8 mouse cellular contexts compared by ENCODE assay signal in the genomic region with DNA sequence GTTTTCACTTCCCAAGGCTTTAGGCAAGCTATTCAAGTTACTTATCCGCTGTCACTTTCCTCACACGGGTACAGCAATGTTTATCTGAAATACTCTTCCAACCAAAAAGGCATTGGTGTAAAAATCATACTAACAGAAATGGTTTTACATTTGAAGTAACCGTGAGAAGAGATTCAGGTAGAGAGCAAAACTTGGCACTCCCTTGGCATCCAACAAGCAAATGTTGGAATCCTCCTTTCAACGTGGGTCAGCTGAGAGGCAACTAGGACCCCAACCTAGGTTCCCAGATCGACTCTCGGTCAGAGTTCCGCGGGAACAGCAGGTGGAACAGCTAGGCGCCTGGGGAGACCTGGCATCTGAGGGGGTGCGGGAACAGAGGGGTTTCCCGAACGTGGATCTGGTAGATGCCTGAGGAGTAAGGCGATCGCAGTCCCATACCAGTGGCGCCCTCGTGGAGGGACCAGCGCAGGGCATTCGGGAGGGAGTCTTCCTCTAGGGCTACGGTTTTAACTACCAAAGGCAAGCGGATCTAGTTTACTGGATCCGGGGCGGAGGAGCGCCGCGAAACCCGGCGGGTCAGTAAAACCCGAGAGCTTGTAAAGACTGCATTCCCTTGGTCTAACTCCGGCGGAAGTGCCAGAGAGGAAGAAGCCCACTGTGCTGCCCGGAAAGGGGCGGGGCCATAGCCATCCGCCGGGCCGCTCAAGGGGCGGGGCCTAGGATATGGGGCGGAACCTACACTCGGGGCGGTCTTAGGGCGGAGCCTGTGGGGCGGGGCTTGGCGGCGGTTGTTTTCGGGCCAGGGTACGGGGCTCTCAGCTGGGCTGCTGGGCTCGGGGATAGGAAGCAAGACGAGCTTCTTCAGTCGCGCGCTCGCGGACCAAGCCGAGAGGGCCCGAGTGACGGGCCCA. TPM values are rescaled to one million over a fixed set of nuclear protein-coding genes. Genes with fewer than 3 reads are reported as not detected.
DNase-seq lines count a peak whose midpoint lies in the region; ATAC-seq lines count a peak whose summit lies in the region.

TSS of gene Serinc5 (plus strand) at position 781 of the 911 bp plus-strand sequence.

- H3K4me2 ChIP-seq in intestine, embryonic 14.5 days (ENCODE audit: low read length): peak within 1 kb of the TSS; percentile 94

- peak within 1 kb of the TSS; percentile 92 for H3K27ac ChIP-seq in intestine, embryonic 14.5 days (ENCODE audit: low read depth)

- H3K9ac ChIP-seq in intestine, embryonic 14.5 days (ENCODE audit: low read length): peak within 1 kb of the TSS; percentile 81

- no peaks in the 10 kb centered on the region for H3K27me3 ChIP-seq in intestine, embryonic 14.5 days (replicated peaks; ENCODE audit: control insufficient read depth, insufficient read depth, low read length)

- DNase-seq in adrenal gland, adult 2 months: peak; percentile 99
- peak; percentile 97 for DNase-seq in embryo, embryonic 11 days
- DNase-seq in gastrocnemius, postnatal 25 days: peak; percentile 96
- DNase-seq in intestine, embryonic 14.5 days (ENCODE audit: low spot score): peak; percentile 99
- DNase-seq in left cerebral cortex, postnatal 10 days (ENCODE audit: extremely low spot score in 1 of 2, low spot score in 2 of 2): peak; percentile 94 to 97
- peak; percentile 97 for DNase-seq in right cerebral cortex, postnatal 10 days (ENCODE audit: low spot score in 2 of 2)
- peak; percentile 98 for DNase-seq in urinary bladder, postnatal 14 days (ENCODE audit: low spot score)

- peaks cover 27% of the 10 kb centered on the region for H3K4me1 ChIP-seq in intestine, embryonic 14.5 days (replicated peaks; ENCODE audit: control insufficient read depth, insufficient read depth, low read length)

- peak; percentile 98 for ATAC-seq in intestine, embryonic 14.5 days (replicated peaks; ENCODE audit: low FRiP score, low TSS enrichment, low read depth)
- ATAC-seq in megakaryocyte progenitor cell, adult 5-6 weeks (replicated peaks; ENCODE audit: poor library complexity): peak; percentile 88

- H3K4me3 ChIP-seq in intestine, embryonic 14.5 days (ENCODE audit: low read depth, low read length): peak within 1 kb of the TSS; percentile 81

- intact Hi-C loops in left cerebral cortex, postnatal 10 days (cut with DNase I): no loop called here

- H3K36me3 ChIP-seq in intestine, embryonic 14.5 days (ENCODE audit: control insufficient read depth, insufficient read depth, low read length): 0 out of 2 replicates have a peak, but pooled peaks cover 3% of the 10 kb centered on the region

- no peaks in the 10 kb centered on the region for H3K9me3 ChIP-seq in intestine, embryonic 14.5 days (ENCODE audit: control insufficient read depth, low read length)

- 1% methylated on average over 55 of the region's 55 CpGs for whole genome bisulfite sequencing in intestine, embryonic 14.5 days

RNA-seq across cellular contexts. Expression of gene Serinc5, which starts in this region (rescaled TPM):
- total RNA-seq in adrenal gland, adult 2 months (2021): 100 to 1,000 TPM in 1 of 2 experiments, 10 to 100 TPM in 1; 39.4 to 119 TPM
- 20.0 and 38.6 TPM in 2 replicates for polyA plus RNA-seq in adrenal gland, adult 2 months (2012; rRNA removed)
- total RNA-seq in gastrocnemius, postnatal 25 days (2021): 1 to 10 TPM; 5.5 to 6.5 TPM
- polyA plus RNA-seq in intestine, embryonic 14.5 days (2014; fragmentation: Nextera tagmentation; extraction: Ambion mirVana): 24.9 and 27.3 TPM in 2 replicates
- total RNA-seq in left cerebral cortex, postnatal 10 days (2021): 10 to 100 TPM; 48.0 to 55.7 TPM
- 9.1 and 9.4 TPM in 2 replicates for total RNA-seq in megakaryocyte progenitor cell, adult 5-6 weeks (2015)
- total RNA-seq in megakaryocyte progenitor cell, adult 5-6 weeks (2017): 5.9 TPM in 2 replicates

Comparison
In these comparisons a context has a peak if more than half of its experiments do, and no peak if none do; other contexts are left out.
1. Peak in every context shown above with its lines: DNase-seq, ATAC-seq, H3K4me3 ChIP-seq and H3K27ac ChIP-seq.